Mouse (Mus musculus) kidney, adult 2 months (tissue): ENCODE measurements at regions not wholly inside any gene's neighbourhood (a gene's known extent, or its start where the extent isn't known, plus 50 kb on each side); places are given as distances from the start of the nearest gene placed in this dataset.

Experiments
- CTCF ChIP-seq: fragments of 200-500 bp; conservative IDR thresholded peaks from 2 replicates; pipeline ENCODE4 v1.5.1; 2011; ENCODE audit warnings: low read depth, mild to moderate bottlenecking, control low read depth, low read length, moderate library complexity, mixed read lengths; ENCODE audit not compliant: insufficient read depth, insufficient read length
- POLR2A ChIP-seq: fragments of 200-500 bp; IDR thresholded peaks from one replicate; pipeline ENCODE4 v1.6.1; 2011; ENCODE audit warnings: low read depth, low read length, control low read depth

DNA sequence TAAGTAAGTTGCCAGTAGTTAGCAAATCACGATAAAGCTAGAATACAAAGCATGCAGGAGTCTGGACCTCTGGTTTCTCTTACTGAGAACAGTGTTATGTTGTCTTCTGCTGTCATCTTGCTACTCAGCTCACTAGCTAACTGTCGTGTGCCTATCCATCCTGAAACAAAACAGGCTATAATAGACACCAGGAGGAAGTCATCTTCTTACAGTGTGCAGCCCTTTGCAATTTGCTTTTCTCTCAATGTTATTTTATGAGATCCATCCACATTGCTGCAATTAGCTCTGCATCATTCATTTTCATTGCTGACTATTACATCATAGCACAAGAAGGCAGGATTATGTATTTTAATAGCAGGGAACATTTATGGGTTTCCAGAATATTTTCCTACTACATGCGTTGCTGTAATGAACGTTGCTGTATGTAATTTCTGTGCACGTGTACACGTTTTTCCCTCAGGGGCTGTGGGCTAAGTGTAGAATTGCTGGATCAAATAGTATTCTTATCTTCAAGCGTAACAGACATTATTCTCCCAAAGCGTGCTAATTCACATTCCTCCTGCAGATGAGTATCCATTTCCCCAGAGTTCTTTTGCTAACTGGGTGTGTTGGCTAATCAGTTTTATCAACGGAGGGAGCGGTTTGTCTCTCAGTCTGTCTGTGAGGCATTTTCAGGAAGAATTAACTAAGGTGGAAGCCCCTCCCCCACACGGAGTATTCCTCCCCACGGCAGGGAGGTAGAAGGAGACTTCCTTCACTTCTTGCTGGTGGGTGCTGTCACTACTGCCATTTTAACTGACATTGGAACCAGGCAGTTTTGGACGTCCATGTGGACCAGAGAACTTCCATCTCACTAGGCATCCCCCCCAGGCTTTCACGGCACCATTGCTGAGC lies 139.1 kb upstream of the Tyw5 start:
- TF ChIP-seq POLR2A = no peak
- TF ChIP-seq CTCF = no peak
